Mouse (Mus musculus): Measurements from ENCODE around the gene Elavl3. TPM values are rescaled to one million over a fixed set of nuclear protein-coding genes. Genes with fewer than 3 reads are reported as not detected.
A peak's percentile ranks its signal among the peaks of the same experiment; 100 is the strongest.
"Not testable (repeated sequence)": the region's sequence is repeated elsewhere in the genome, so short reads cannot be mapped to it uniquely, and the experiment has no call there.

Gene Elavl3
- under 1 TPM; 0.47 to 0.52 TPM for total RNA-seq (2021)

DNA sequence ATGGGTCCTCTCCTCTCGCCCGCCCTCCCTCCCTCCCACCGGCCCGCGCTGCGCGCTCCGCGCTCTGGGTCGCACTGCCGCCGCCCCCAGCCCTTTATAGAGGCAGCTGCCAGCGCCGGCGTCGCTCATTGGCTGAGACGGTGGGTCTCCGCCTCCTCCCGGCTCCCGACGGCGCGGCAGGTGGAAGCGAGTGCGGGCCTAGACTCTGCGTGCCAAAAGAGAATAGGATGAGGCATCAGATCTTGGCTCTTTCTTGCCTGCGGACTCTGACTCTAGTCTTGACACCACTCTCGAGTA lies at the start of gene Elavl3:
Elavl3 (minus strand) TSS at position 66 of the 297 bp plus-strand sequence.
- DNase-seq, result no peak

DNA sequence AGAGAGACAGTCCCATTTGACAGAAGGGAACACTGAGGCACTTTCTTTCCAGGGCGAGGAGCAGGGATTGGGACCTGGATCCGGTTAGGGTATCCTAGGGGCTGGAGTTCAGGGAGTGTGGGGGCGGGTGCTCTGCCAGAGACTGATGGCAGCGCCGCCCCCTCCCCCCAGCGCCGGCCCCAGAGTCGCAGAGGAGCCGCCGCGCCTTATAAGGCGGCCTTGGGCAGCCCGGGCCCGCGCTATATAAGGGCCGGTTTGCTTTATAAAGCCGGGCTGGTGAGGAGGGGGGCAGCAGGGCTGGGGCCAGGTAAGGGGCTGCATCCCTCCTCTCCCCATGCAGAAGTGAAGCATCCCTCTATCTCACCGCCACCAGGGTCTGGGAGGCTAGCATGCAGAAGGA lies 48.1 kb upstream of the Elavl3 start:
- DNase-seq, result peak; percentile 26

DNA sequence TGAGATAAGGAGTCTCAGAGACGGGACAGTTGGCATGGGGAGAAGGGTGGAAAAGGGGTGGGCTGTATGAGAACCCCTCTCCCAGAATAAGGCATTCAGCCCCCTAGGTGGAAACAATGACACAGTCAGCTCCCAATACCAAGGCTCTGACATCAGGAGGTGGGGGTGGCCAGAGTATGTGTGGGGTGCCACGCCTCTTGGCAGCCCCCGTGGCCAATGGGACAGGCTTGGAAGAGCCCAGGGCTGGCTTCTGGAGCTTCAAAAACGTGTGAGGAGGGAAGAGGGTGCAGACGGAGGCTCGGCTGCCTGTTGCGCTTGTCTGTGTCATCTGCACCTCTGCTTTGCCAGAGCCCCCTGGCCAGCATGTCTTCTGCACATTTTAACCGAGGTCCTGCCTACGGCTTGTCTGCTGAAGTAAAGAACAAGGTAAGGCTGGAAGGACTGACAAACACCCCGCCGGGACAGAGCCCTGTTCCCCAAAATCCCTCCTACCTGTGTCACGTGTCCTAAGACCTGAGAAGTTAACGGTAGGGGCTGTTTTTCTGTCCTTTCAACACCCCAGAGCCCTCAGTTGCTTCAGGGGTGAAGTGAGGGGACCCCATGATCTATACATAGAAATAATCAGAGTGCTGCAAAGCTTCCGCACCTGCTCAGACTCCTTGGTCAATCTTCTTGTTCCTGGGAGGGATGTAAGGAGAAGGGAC lies 47.3 kb upstream of the Elavl3 start, which contains the start of gene Cnn1:
Cnn1 (plus strand) TSS at position 224 of the 704 bp plus-strand sequence.
- DNase-seq, result peak; percentile 67

DNA sequence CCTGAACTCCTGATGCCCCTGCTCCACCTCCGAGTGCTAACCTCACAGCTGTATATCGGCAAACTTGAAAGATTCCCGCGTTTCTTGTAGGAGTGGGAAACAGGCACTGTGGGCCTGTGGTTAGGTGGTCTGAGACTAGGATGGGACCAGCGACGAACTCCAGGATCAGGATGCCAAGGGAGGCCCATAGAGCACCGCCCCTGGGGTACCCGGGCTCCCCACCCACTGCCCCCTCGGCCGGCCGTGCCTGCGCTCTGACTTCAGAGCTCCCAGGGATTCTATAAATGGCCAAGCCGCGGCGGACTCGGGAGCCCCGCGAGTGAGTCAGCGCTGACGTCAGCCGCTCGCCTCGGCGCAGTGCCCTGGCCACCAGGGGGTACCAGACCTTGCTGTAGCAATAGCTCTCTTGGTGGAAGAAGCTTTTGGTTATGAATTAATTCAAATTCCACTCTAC lies 44.1 kb upstream of the Elavl3 start:
- peak; percentile 95 for DNase-seq

DNA sequence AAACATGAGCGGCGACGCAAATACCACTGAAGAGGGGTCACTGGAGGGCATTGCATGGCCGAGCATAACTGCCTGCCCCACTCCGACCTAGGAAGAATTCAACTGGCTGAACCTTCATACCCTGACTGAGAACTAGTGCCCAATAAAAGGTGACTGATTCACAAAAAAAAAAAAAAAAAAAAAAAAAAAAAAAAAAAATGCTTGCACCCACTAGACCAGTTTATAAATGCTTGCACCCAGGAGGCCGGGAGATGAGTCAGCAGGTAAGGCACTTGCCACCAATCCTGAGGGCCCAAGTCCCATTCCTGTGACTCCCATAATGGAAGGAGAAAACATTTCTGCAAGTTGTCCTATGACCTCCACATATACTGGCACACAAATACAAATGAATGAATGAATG lies 40.9 kb upstream of the Elavl3 start:
- DNase-seq, result no peak

DNA sequence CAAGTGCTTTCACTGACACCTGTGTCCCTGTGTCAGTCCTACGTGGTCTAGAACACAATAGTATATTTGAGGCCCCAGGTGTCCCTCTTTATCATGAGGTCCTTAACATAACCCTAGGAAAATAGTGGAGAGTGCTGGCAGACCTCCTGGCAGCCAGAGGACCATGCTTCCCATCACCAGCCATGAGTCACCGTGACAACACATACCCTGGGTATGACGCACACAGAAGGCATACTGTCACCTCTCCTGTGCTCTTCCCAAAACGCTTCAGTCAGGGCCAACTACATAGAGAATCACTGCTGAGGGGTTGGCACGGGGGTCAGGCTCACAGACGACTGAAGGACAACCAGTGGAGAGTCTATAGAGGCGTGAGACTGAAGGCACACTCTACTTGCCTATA lies 38.2 kb upstream of the Elavl3 start:
- DNase-seq, result no peak

DNA sequence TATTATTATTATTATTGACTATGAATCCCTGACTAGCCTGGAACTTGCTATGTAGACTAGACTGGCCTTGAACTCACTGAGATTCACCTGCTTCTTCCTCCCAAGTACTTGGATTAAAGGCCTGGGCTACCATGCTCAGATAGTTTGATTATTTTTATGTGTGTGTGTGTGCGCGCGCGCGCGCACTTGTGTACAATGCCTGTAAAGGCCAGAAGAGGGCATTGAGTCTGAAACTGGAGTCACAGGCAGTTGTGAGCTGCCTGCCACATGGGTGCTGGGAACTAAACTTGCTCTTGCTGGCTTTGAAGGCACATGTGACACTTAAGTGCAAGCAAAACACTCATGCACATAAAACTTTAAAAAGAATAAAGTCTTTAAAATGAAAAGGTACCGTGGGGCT lies 37.5 kb upstream of the Elavl3 start:
- DNase-seq, result no peak

DNA sequence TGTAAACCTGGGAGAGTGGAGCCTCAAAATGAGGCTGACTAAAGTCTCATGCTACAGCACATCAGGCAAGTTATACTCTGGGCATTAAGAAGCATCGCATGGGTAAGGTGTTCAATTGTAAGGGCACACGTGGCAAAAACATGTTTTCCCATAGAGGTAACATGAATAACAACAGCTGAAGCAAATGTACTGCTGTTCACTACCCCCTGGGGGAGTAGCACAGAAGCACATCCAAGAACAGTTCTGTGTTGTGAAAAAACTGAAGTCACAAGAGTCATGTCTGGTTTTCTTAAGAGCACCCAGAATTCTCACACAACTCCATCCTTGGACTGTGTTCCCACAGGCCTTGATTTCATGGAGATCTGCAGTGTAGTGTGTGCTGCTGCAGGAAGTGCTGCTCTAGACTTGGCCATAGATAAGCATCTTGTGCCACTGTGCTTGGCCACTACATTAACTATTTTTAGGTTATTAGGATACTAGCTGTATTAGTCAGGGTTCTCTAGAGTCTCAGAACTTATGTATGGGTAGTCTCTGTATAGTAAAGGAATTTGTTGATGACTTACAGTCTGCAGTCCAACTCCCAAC lies 35.3 kb upstream of the Elavl3 start:
- DNase-seq, result no peak

DNA sequence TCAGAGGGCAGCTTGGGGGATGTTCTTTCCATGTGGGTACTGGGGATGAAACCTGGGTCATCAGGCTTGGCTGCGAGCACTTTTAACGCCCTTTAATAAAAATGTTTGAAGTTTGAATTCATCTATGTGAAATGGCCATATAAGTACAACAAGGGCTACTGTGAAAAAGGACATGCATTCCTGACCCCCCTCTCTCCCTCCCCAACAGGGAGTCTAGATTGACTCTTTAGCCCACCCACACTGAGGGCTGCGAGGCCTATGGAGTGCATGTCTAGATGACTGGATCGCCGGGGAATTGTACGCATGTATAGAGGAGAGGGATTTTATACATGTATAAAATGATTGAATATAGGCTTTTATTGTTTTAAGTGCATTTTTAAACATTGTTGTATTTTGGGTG lies 34.2 kb upstream of the Elavl3 start:
- no peak for DNase-seq

DNA sequence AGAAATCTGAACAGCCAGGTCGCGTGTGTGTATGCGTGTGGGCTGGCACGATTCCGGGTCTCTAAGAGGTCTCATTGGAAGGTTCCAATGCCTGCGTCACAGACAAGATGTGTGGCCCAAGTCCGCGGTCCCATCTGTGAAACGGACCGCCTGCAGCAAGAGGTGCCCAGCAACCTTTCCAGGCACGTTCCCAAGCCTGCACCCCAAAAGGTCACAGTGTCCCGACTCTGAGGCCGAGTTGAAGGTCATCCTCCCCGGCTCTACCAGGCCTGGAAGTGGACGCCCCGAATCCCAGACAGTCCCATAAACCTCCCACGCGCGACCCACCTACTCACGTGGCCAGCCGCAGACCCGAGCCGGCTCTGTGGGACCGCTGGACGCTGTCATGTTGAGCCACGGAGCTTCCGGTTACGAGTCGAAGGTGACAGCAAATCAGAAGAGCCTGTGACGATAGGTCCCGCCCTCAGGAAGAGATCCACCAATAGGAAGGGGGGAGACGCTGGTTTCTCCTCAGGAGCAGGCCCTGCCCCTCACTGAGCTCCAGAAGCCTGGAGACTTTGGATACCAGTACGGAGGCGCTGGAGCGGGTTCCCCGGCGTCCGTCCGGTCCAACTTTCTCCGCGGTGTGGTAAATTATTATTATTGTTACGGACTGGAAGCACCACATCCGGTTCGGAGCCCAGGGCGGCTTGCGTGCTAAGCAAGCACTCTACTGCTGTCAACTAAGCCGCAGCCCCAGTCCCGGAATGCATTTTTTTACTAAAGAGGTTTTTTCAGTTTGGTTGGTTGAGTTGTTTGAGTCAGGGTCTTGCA lies 33.4 kb upstream of the Elavl3 start, which contains the start of gene Ecsit:
Ecsit (minus strand) TSS at position 417 of the 813 bp plus-strand sequence.
- DNase-seq, result peak; percentile 94

DNA sequence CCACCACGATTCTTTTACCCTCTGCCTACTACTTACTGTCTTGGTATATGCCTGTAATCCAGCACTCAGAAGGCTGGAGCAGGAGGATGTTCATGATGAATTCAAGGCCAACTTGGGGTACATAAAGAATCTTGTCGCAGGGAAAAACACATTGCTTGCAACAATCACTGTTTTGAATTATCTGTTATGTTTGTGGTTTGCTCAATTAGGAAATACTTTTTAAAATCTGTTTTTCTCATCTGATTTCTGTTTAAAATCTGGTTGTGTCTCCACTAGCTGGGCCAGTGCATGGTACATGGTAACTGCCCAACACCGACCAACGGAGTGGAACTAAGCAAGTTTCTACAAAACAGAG lies 32.8 kb upstream of the Elavl3 start:
- DNase-seq, result no peak

DNA sequence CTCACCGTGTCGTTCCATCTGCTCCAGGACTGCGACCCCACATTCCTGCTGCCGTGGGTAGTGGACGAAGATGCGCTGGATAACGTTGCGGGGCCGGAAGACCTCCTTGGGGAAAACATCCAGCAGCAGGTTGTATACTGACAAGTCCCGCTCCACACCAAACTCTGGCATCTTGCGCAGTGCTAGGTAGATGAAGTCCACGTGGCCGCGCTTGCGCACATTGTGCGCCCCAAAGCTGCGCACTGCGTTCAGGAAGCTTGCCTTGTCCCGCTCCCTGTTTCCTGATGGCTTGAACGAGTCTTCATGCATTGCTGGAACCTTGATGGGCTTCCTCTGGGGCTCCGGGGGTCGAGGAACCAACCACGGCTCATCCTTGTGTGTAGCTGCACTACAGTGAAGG lies 24.4 kb upstream of the Elavl3 start:
- DNase-seq, result no peak

DNA sequence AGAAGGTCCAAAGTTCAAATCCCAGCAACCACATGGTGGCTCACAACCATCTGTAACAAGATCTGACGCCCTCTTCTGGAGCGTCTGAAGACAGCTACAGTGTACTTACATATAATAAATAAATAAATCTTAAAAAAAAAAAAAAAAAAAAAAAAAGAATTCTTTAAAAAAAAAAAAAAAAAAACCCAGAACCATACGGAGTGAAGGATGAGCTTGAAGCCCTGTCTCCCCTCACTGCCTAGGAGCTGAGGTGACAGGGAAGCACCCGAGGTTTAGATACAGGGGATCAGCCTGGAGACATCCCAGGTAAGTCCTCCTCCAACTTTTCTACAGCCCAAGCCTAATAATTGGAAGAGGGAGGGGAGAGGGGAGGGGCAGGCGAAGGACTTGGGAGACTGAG lies 24.0 kb upstream of the Elavl3 start:
- not testable (repeated sequence) for DNase-seq

DNA sequence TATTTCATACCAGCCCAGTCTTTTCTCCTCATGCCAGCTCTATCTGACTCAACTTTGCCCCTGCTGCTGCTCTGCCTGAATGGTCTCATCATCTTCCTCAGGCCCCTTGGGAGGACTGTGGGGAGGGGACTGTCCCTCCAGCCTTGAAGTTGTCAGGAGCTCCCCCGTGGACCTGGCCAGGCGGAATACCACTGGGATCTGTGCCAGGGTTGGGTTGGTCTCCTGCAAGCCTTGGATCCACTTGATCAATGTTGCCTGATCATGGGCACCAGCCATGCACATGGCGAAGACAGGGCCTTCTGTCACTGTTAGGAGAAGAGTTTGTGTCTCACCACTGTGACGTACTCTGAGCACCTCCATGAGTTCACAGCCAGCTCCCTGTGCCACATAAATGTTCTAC lies 20.5 kb upstream of the Elavl3 start:
- DNase-seq, result peak; percentile 17

DNA sequence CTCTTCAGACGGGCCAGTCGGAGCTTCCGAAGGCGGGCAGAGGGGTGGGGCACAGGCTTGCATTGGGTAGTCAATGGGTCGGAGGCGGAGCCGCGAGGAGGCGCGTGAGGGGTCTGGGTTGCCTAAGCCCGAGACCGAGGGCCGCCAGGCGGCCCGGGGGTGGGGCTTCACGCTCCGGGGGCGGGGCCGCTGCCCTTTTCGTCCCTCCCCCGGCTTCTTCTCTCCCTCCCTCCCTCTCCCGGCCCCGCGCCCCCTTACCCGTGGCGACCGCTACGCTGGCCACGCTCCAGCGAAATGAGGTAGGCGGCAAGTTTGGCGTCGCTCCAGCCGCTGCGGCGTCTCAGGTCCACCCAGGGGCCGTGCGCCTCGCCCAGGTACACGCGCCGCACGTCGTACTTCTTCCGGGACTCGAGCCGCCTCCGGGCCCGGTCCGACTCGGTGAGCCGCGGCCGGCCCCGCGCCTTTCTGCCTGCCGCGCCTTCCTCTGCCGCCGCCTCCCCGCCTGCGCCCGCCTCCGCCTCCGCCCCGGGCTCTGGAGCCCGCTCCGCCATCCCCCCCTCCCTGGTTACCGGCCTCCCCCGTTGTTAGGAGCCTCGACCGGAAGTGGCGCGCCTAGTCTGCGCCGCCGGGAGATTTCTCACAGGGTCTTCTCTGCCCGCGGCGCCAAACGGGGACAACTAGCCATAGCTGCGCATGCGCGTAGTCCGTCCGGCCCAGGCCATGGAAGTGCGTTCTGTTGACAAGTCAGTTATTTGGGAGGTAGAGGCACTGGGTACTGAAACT lies 19.2 kb upstream of the Elavl3 start, which contains the start of the genes Gm49318 and Zfp653:
Gm49318 (minus strand) TSS at position 469 of the 783 bp plus-strand sequence.
Zfp653 (minus strand) TSS at position 586 of the 783 bp plus-strand sequence.
- DNase-seq, result peak; percentile 98

DNA sequence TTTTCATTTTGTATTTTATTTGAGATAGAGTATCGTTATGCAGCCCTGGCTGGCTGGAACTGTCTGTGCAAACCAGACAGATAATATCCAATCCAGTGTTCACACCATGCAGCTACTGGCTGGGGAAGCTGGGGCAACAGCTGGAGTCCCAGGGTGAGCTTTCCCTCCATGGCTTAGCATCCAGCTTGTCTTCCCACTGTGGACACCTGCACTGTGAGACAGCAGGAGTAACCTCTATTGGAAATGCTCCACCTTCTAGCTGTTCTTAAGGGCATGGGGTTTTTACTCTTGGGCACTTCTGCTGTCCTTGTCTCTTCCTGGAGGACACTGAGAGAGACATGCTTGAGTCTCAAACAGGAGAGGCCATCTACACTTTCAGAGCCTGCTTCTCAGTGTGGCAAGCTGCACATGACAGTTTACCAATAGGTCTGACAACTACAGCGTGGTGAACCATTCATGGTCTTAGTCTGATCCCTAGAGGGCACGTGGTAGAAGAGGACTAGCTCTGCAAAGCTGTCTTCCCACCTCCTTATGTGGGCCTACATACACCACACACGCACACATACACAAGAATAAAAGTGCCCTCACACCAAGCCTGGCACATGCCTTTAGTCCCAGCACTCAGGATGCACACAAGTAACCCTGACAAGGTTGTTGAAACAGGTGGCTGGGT lies 18.2 kb upstream of the Elavl3 start:
- DNase-seq, result no peak

DNA sequence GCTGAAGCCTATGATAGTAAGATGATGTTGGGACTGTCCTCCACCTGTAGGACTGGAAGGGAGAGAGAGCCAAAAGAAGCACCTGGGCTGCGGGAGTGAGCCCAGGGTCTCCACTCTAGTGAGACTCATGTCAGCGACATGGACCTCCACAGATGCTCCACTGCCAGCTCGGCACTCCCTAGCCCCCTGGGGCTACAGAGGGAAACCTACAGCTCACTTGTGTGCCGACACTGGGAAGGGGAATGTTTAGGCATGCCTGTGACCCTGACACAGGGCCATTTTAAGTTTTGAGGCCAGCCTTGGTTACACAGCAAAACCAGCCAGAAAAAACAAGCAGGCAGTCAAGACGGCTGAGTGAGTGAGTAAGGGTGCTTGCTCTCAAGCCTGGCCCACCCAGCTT lies 15.4 kb upstream of the Elavl3 start:
- no peak for DNase-seq

DNA sequence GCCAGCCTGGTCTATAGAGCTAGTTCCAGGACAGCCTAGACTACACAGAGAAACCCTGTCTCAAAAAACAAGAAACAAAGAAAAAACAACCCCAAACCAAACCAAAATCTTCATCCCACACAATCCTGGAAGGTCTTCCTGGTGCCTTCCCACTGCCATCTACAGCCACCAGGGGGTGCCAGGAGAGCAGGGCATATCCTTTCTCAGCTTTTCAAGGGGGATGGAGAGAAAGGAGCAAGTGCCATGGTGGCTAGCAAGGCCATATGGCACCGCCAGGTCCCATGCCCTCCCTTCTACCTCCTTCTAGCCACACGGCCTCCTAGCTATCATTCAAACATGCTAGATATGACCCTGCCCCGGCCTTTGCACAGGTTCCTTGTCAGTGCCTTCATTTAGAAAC lies 14.6 kb upstream of the Elavl3 start:
- DNase-seq, result peak; percentile 73

DNA sequence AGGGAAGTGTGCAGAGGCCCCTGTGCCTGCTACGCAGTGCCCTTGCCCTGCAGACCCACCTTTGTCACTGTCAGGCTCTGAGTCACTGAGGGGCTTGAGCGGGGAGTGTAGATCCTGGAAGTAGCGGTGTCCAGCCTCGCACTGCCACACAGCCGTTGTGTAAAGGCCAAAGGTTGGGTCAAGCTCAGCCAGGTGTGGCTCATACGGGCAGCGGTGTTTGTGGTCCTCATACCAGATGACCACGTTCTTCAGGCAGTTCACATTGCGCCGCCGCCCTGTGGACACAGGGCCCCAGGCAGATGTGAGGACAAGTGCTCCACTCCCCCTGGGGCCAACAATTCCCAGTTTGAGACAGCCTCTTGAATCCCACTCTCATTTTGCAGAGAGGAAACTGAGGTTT lies 13.8 kb upstream of the Elavl3 start:
- no peak for DNase-seq

DNA sequence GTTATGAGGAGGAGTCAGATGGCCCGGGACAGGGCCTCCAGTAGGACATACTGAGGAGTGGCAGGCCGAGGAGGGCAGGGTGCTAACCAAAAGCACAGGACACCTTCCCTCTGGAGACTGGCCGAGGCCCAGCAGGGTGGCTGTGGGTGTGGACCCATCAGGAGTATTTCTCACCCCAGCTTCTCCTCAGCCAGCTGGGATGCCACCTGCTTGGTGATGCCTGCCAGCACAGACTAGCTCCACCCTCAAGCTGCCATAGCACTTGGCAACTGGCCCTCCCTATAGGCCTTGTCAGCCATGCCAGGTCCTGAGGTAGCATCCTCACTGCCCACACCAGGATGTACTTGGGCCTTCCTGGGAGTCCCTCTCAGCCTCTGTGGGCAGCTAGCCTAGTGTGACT lies 12.5 kb upstream of the Elavl3 start:
- DNase-seq, result no peak

DNA sequence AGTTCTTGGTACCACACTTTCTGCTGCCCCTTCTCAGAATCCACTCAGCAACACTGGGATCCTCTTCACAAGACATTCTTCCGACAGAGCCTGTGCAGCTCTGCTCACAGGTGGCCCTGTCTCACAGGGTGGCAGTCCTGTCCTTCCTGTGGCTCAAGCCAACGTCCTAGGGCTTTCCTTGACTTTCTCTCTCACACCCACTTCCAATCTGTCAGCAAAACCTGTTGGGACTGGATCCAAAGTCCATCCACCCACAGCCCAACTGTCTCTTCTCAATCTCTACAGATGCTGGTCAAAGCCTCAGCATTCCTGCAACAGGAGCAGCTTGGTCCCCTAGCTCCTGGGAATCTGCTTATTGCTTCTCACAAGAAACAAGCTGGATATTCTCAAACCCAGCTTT lies 9.5 kb upstream of the Elavl3 start:
- DNase-seq, result no peak

DNA sequence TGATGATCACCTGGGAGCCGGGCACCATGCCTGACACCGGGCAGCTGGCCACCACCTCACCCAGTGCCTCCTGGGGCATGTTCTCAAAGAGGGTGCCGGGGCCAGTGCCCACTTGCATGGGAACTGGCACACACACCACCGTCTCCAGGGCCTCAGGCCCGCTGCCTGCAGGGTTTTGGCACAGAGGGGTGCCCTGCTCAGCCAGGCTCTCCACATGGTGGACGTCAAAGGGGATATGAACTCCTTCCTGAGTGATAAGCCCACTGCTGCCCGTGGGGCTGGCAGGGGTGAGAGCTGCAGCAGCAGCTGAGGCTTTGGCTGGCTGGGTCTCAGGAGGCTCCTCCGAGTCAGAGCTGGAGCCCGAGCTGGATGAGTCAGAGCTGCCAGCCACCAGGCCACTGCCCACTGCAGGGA lies 6.2 kb upstream of the Elavl3 start:
- no peak for DNase-seq

Measured in heart, postnatal 4 days (tissue).